Mouse (Mus musculus): ENCODE results near the gene Spata21. TPM values are rescaled to one million over a fixed set of nuclear protein-coding genes. Genes with fewer than 3 reads are reported as not detected.

Spata21 gene
- polyA plus RNA-seq, 1 experiment from 2014 or later: 0.31 TPM

- WGBS: 1% methylated on average over 63 of the region's 67 CpGs
- peak within 1 kb of the TSS; percentile 95 for H3K9ac ChIP-seq (replicated peaks)
- H3K4me2 ChIP-seq (replicated peaks): peak within 1 kb of the TSS; percentile 98
- H3K4me1 ChIP-seq: peaks cover 13% of the 10 kb centered on the region
- H3K9me3 ChIP-seq: no peaks in the 10 kb centered on the region
- H3K4me3 ChIP-seq: peak within 1 kb of the TSS; percentile 83
- peak within 1 kb of the TSS; percentile 60 for H3K27ac ChIP-seq (replicated peaks)
- no peaks in the 10 kb centered on the region for H3K27me3 ChIP-seq
- peak; percentile 90 for ATAC-seq (ENCODE audit: low FRiP score, low read depth)
- H3K36me3 ChIP-seq: peaks cover 20% of the 10 kb centered on the region
Observed at GRCm38 (mm10) chr4:141077681-141078509, 10.2 kb upstream of the Spata21 start, which contains the start of gene Necap2. TSS of gene Necap2 (minus strand) at chr4:141078357.

GRCm38 (mm10) chr4:141078510-141079137, 9.5 kb upstream of the Spata21 start:
- H3K4me2 ChIP-seq (replicated peaks): peak overlapping the region; percentile 5; the same call in 1 of the 2 replicates
- H3K36me3 ChIP-seq: peaks cover 13% of the 10 kb centered on the region
- peaks cover 13% of the 10 kb centered on the region for H3K4me1 ChIP-seq
- no peaks in the 10 kb centered on the region for H3K27me3 ChIP-seq
- peak overlapping the region; percentile 83; the same call in 1 of the 2 replicates for H3K4me3 ChIP-seq
- H3K9me3 ChIP-seq: no peaks in the 10 kb centered on the region
- ATAC-seq (ENCODE audit: low FRiP score, low read depth): no peak
- H3K27ac ChIP-seq (replicated peaks): no peak overlapping the region
- H3K9ac ChIP-seq (replicated peaks): no peak overlapping the region
- 69% methylated on average over 18 of the region's 18 CpGs for WGBS

- Histone ChIP-seq H3K36me3 (no peaks in the 10 kb centered on the region), H3K4me2 (replicated peaks) (no peak overlapping the region)
- 80% methylated on average over 10 of the region's 10 CpGs for WGBS
Observed at GRCm38 (mm10) chr4:141086862-141087261, 1.3 kb upstream of the Spata21 start.

GRCm38 (mm10) chr4:141088714-141089113, 581 bp downstream of the Spata21 start:
- no peaks in the 10 kb centered on the region for H3K4me1 ChIP-seq
- H3K4me2 ChIP-seq (replicated peaks): no peak overlapping the region
- no peaks in the 10 kb centered on the region for H3K27me3 ChIP-seq
- no peak for ATAC-seq (ENCODE audit: low FRiP score, low read depth)
- no peak overlapping the region for H3K27ac ChIP-seq (replicated peaks)
- no peaks in the 10 kb centered on the region for H3K36me3 ChIP-seq
- no peaks in the 10 kb centered on the region for H3K9me3 ChIP-seq
- no peak overlapping the region for H3K4me3 ChIP-seq
- no peak overlapping the region for H3K9ac ChIP-seq (replicated peaks)
- 73% methylated on average over 9 of the region's 9 CpGs for WGBS

More at GRCm38 (mm10) chr4:141086862-141087261, 1.3 kb upstream of the Spata21 start:
- Histone ChIP-seq H3K4me3 (no peak overlapping the region), H3K27me3 (no peaks in the 10 kb centered on the region), H3K9ac (replicated peaks) (no peak overlapping the region), H3K4me1 (no peaks in the 10 kb centered on the region), H3K27ac (replicated peaks) (no peak overlapping the region), H3K9me3 (no peaks in the 10 kb centered on the region)
- ATAC-seq (ENCODE audit: low FRiP score, low read depth): no peak

- no peaks in the 10 kb centered on the region for H3K36me3 ChIP-seq
- WGBS: 85% methylated on average over 10 of the region's 10 CpGs
- no peak for ATAC-seq (ENCODE audit: low FRiP score, low read depth)
- H3K4me2 ChIP-seq (replicated peaks): no peak overlapping the region
- no peak overlapping the region for H3K4me3 ChIP-seq
- no peak overlapping the region for H3K27ac ChIP-seq (replicated peaks)
- H3K9me3 ChIP-seq: no peaks in the 10 kb centered on the region
- no peaks in the 10 kb centered on the region for H3K27me3 ChIP-seq
- H3K9ac ChIP-seq (replicated peaks): no peak overlapping the region
- peaks cover 3% of the 10 kb centered on the region; the same call in 1 of the 2 replicates for H3K4me1 ChIP-seq
Observed at GRCm38 (mm10) chr4:141095016-141095415, 6.9 kb downstream of the Spata21 start.

- no peak overlapping the region for H3K4me2 ChIP-seq (replicated peaks)
- no peak overlapping the region for H3K9ac ChIP-seq (replicated peaks)
- H3K9me3 ChIP-seq: no peaks in the 10 kb centered on the region
- no peak overlapping the region for H3K27ac ChIP-seq (replicated peaks)
- no peaks in the 10 kb centered on the region for H3K36me3 ChIP-seq
- ATAC-seq (ENCODE audit: low FRiP score, low read depth): no peak
- peaks cover 3% of the 10 kb centered on the region; the same call in 1 of the 2 replicates for H3K4me1 ChIP-seq
- H3K4me3 ChIP-seq: no peak overlapping the region
- H3K27me3 ChIP-seq: no peaks in the 10 kb centered on the region
- WGBS: 11% methylated on average over 9 of the region's 9 CpGs
Observed at GRCm38 (mm10) chr4:141096710-141097109, 8.6 kb downstream of the Spata21 start.

GRCm38 (mm10) chr4:141098935-141099334, 10.8 kb downstream of the Spata21 start:
- WGBS: 82% methylated on average over 4 of the region's 4 CpGs
- Histone ChIP-seq H3K9me3 (no peaks in the 10 kb centered on the region), H3K9ac (replicated peaks) (no peak overlapping the region), H3K27me3 (no peaks in the 10 kb centered on the region), H3K4me1 (peaks cover 3% of the 10 kb centered on the region; the same call in 1 of the 2 replicates), H3K4me3 (no peak overlapping the region), H3K36me3 (no peaks in the 10 kb centered on the region), H3K4me2 (replicated peaks) (no peak overlapping the region), H3K27ac (replicated peaks) (no peak overlapping the region)
- no peak for ATAC-seq (ENCODE audit: low FRiP score, low read depth)

- no peak overlapping the region for H3K27ac ChIP-seq (replicated peaks)
- no peaks in the 10 kb centered on the region for H3K36me3 ChIP-seq
- no peak overlapping the region for H3K9ac ChIP-seq (replicated peaks)
- H3K4me1 ChIP-seq: peaks cover 3% of the 10 kb centered on the region; the same call in 1 of the 2 replicates
- no peak overlapping the region for H3K4me2 ChIP-seq (replicated peaks)
- WGBS: 82% methylated on average over 5 of the region's 5 CpGs
- H3K4me3 ChIP-seq: no peak overlapping the region
- H3K9me3 ChIP-seq: no peaks in the 10 kb centered on the region
- no peaks in the 10 kb centered on the region for H3K27me3 ChIP-seq
- no peak for ATAC-seq (ENCODE audit: low FRiP score, low read depth)
Observed at GRCm38 (mm10) chr4:141099956-141100355, 11.8 kb downstream of the Spata21 start.

GRCm38 (mm10) chr4:141101291-141101690, 13.2 kb downstream of the Spata21 start:
- no peak overlapping the region for H3K27ac ChIP-seq (replicated peaks)
- 88% methylated on average over 9 of the region's 9 CpGs for WGBS
- H3K4me3 ChIP-seq: no peak overlapping the region
- H3K4me1 ChIP-seq: peaks cover 3% of the 10 kb centered on the region; the same call in 1 of the 2 replicates
- H3K4me2 ChIP-seq (replicated peaks): no peak overlapping the region
- H3K9ac ChIP-seq (replicated peaks): no peak overlapping the region
- ATAC-seq (ENCODE audit: low FRiP score, low read depth): no peak
- no peaks in the 10 kb centered on the region for H3K36me3 ChIP-seq
- no peaks in the 10 kb centered on the region for H3K27me3 ChIP-seq
- H3K9me3 ChIP-seq: no peaks in the 10 kb centered on the region

- Histone ChIP-seq H3K27ac (replicated peaks) (no peak overlapping the region), H3K27me3 (no peaks in the 10 kb centered on the region), H3K36me3 (no peaks in the 10 kb centered on the region), H3K9ac (replicated peaks) (no peak overlapping the region), H3K4me2 (replicated peaks) (no peak overlapping the region), H3K4me1 (peaks cover under 1% of the 10 kb centered on the region; the same call in 1 of the 2 replicates), H3K9me3 (no peaks in the 10 kb centered on the region), H3K4me3 (no peak overlapping the region)
- 69% methylated on average over 6 of the region's 6 CpGs for WGBS
- no peak for ATAC-seq (ENCODE audit: low FRiP score, low read depth)
Observed at GRCm38 (mm10) chr4:141101855-141102254, 13.7 kb downstream of the Spata21 start.

- Histone ChIP-seq H3K9ac (replicated peaks) (no peak overlapping the region), H3K36me3 (peaks cover 16% of the 10 kb centered on the region), H3K9me3 (0 out of 2 replicates have a peak, but pooled peaks cover 2% of the 10 kb centered on the region), H3K27ac (replicated peaks) (no peak overlapping the region), H3K27me3 (no peaks in the 10 kb centered on the region), H3K4me3 (no peak overlapping the region), H3K4me2 (replicated peaks) (no peak overlapping the region), H3K4me1 (no peaks in the 10 kb centered on the region)
- WGBS: 85% methylated on average over 16 of the region's 16 CpGs
- no peak for ATAC-seq (ENCODE audit: low FRiP score, low read depth)
Observed at GRCm38 (mm10) chr4:141106526-141107183, 18.5 kb downstream of the Spata21 start.

All from midbrain, embryonic 12.5 days (tissue).